Mouse (Mus musculus): ENCODE data around the gene Sfn. TPM values are rescaled to one million over a fixed set of nuclear protein-coding genes. Genes with fewer than 3 reads are reported as not detected.
A peak's percentile ranks its signal among the peaks of the same experiment; 100 is the strongest.

Gene Sfn
- total RNA-seq, 1 experiment from 2014 or later, result 4.9 TPM

DNA sequence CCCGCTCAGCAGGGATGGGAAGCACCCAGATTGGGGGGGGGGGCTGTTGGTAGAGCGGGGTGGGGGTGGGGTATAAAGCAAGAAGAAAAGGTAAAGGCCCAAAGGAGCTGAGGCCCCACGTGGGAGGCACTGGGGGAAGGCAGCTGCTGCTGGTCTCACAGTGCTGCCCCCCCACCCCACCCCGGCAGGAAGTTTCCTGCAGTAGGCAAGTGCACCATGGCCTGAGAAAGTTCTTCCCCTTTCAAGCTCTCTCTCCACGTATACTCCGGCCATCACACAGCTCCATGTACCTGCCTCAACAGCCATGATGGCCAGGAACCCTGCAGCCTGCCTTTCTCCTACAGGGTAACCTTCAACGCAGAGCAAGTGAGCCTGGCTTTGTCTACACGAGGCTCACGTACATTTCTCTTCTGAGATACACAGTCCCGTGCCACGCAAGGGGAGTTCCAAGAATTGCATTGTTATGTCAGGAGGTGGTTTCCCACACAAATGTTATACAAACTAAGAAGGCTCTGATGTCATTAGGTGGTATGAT, 20.3 kb upstream of the Sfn start:
- no peak for ATAC-seq (replicated peaks; ENCODE audit: low read depth, poor library complexity, severe bottlenecking)

DNA sequence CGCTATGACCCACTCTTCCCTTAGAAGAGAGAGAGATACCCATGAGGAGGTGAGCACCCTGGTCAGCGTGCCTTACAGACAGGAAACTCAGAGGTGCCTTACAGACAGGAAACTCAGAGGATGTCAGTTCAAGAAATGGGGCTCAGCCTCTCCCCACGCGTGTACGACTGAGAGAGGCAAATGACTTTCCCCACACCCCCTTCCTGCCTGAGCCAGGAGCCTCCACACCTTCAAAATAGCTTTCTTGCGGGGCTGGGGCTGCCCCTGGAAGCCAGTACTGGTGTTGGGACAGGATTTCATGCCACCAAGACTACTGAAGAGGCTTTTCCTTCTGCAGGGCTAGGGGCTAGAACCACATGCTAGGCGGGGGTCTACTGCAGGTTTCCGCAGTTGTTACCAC, 18.7 kb upstream of the Sfn start:
- no peak for ATAC-seq (replicated peaks; ENCODE audit: low read depth, poor library complexity, severe bottlenecking)

DNA sequence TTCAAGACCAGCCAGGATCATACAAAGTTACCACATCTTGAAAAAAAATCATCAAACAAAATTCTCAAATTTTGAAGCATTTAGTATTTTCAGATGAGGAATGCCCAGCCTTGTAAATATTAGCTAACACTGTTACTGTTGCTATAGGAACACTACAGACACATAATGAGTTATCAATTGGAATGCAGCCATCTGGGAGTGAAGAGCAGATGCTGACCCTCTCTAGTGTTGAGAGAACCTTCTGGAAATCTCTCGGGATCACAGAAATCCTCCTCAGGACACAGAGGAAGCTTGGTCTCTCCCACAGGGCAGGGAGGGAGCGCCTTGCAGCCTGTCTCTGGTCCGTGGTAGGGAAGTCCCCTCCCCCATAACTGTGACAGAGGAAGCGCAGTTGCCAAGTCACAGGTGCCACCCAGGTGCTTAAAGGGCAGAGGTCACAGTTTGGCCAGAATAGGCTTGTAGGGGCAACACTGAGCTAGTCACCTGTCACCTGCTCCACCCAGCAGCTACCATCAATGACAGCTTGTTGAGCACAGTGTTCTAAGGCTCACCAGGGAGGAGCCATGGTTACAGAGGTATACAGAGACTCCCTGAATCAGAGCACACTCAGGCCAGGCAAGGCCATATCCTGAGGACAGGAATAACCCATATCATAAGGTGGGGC, 17.6 kb upstream of the Sfn start:
- ATAC-seq (replicated peaks; ENCODE audit: low read depth, poor library complexity, severe bottlenecking), result no peak

DNA sequence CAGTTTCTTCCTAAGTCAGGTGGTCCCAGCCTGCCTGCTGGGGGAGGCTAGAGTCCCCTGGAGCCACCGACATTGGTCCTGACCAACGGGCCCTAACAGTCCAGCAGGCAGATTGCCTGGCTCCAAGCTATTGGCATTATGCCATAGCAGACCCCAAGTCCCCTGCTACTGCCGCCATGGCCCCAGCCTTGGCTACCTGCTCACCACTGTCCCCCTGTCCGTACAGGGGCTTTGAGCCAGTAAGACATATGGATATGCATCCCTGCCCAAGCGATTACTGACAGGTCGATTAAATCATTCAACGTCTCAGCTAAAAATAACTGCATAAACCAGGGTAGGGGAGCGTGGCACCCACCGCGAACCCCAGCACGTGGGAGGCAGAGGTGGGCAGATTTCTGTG, 16.0 kb upstream of the Sfn start:
- no peak for ATAC-seq (replicated peaks; ENCODE audit: low read depth, poor library complexity, severe bottlenecking)

DNA sequence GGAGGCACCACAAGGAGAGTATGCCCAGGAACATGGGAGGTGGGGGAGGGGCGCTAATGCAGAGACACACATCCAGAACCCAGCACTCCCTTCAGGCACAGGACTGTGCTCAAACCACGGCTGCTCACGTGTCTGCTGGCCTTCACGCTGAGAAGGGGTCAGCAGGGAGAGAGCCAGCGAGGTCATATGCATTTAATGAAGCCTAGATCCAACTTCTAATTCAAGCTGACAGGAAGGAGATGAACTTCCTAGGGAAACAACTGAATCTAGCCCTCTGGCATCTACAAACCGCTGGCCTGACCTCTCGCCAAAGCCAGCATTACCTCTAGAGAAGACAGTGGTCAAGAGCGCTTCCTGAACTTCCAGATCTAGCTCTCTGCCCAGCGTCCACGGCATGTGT, 13.4 kb upstream of the Sfn start:
- no peak for ATAC-seq (replicated peaks; ENCODE audit: low read depth, poor library complexity, severe bottlenecking)

DNA sequence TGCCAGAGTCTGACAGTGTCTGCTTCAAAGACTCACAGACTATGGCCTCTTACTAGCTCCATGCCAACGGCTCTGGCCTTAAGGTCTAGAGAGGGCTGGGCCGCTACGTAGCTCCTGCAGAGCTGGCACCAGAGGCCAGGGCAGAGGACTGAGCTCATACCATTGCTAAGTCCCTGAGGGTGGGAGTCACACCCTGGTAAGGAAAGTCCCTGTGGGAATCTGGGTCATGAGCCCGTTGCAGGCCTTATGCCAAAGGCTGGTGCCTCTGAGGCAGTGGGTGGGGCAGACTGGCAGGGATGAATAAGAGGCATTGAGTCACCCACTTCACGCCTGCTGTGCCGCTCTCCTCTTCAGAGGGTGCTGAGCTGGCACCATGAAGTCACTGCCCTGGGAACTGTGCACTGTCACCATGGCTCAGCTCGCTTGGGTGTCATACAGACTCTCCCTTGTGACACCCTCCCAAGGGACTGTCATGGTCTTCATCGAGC, 12.3 kb upstream of the Sfn start:
- no peak for ATAC-seq (replicated peaks; ENCODE audit: low read depth, poor library complexity, severe bottlenecking)

DNA sequence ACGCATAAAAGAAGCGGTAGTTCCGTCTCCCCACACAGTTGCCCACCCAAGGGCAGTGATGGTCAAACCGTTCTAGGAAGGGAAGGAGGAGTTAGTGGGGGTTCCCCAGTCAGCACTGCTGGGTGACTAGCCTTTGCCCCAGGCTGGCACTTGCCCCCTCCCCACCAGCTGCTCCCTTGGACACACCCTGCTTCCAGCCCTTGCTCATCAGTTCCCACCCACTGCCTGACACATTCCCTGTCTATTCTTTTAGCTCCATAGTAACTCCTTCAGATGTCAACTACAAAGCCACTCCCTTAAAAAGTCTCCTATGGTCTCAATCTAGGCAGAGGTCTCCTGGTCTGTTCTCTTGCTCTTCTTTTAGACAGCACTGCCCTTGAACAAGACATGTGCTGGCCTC, 11.9 kb upstream of the Sfn start:
- no peak for ATAC-seq (replicated peaks; ENCODE audit: low read depth, poor library complexity, severe bottlenecking)

DNA sequence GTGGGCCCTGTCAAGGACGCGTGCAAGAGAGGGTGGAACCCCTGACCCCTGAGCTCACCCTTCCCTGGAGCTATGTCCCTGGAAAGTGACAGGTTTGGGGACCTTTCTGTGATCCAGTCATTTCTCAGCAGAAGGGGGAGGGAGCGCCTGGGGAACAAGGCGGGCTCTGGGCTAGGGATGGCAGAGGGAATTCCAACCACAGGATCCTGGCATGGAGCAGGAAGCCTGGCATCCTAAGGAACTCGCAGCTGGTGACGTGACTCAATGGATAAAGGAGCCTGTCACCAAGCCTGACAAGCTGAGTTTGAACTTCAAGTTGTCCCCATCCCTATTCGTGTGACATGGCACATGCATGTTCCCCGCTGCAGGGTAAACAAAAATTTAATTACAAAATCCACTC, 11.1 kb upstream of the Sfn start:
- ATAC-seq (replicated peaks; ENCODE audit: low read depth, poor library complexity, severe bottlenecking), result no peak

DNA sequence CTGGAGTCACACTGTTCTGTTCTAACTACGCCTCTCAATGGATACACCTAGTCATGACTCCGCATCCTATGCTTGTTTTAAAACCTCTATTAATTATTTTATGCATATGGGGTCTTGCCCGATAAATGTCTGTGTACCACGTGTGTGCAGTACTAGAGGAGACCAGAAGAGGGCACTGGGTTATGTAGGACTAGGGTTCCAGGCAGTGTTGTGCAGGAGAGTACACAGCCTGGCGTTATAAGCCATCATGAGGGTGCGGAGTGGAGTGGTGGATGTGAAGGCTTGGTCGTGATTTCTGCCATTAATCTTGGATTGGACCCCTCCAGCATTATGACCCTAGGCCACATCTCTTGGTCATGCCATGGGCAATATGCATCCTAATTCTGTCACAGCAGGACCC, 10.4 kb upstream of the Sfn start:
- no peak for ATAC-seq (replicated peaks; ENCODE audit: low read depth, poor library complexity, severe bottlenecking)

DNA sequence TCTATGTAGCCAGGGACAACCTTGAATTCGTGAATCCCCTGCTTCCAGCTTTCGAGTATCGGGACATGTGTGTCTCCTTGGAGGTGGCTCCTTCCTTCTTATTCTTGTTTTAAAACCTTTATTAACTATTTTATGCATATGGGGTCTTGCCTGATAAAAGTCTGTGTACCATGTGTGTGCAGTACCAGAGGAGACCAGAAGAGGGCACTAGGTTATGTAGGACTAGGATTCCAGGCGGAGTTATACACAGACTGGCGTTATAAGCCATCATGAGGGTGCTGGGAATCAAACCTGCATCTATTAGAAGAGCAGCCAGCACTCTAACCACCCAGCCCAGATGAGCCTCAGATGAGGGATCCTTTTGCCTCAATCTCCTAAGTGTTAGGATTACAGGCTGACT, 9.8 kb upstream of the Sfn start:
- ATAC-seq (replicated peaks; ENCODE audit: low read depth, poor library complexity, severe bottlenecking), result no peak

DNA sequence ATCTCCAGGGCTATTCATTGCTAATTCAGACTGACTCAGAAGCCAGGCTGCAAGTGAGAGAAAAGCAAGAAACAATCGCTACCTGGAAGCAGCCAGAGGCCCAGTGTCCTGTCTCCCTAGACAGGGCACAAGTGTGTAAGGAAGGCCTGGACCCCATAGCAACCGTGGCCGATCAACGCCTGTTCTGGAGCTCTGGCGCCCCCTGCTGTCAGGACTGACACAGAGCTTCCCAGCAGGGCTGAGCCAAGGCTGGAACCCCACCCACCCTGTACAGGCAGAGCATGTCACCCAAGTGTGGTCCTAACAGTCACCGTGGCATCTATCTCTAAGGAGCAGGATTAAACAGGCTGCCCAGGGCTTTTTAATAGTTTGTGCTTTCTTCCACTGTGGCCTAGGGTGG, 7.8 kb upstream of the Sfn start:
- peak; percentile 85 for ATAC-seq (replicated peaks; ENCODE audit: low read depth, poor library complexity, severe bottlenecking)

DNA sequence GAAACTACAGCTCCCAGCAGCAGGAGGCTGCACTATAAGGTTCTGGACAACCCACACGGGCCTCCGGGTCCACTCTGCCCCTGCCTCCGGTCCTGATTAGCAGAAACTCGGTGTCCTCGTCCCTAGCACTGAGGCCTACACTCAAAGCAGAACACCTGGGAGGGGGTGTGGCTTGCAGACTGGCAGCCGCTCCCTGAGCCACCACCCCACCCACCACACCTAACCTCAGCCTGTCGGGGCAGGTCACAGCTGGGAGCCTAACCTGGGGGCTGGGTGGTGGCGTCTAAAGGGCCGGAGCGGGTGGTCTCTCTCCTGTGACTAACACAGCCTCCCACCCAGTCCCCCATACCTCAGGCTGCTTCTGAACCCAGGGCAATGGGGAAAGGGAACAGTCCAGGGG, 5.3 kb upstream of the Sfn start:
- ATAC-seq (replicated peaks; ENCODE audit: low read depth, poor library complexity, severe bottlenecking), result no peak

DNA sequence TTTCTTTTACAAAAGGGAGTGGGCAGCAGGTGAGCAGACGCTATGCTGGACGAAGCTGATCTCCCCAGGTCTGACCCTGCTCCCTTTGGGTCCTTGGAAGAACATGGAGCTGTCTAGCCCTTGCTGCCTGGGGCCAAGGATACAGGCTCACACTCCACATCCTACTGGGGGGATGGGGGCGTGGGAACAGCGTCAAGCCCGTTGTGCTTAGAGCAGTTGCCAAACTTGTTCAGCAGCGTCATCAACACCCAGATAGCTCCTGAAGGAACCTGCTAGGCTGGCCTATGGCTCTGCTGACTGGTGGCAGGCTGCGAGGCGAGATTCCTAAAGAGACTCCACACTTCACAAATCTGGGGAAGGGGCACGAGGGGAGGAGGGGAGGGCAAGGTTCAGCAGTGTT, 3.4 kb upstream of the Sfn start:
- no peak for ATAC-seq (replicated peaks; ENCODE audit: low read depth, poor library complexity, severe bottlenecking)

DNA sequence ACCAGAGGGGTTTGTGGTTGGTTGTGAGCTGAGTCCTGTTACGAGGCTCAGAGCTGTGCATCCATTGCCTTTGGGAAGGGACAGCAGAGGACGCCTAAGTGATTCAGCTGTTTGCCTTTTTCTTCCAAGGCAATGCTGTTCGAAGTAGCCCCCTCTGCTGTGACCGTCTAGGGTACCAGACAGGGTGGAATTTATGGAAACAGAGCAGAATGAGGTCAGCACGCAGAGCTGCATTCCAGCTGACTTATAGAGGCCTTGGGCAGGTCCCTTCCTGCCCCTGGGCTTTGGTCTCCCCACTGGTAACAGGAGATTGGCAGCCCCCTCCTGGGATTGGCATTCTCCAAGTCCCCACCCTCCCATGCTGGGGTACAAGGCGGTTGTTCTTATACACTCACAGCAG, 2.9 kb upstream of the Sfn start:
- ATAC-seq (replicated peaks; ENCODE audit: low read depth, poor library complexity, severe bottlenecking), result no peak

DNA sequence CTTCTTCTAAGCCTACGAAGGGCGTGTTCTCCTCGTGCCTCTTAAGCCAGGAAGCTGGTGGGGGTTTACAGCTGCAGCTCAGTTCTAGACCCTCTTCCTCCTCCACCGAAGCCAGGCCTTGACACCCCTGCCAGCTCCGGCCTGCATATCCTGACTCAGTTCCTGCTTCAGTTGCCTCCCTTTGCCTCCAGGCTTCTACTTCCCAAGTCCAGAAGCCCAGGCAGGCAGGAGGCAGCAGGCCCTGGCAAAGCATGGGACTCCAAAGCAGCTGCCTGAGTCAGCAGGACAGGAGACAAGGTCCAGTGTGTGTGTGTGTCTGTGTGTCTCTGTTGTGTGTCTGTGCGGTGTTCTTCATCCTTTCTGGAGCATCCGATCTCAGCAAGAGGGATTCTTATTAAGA, 2.2 kb upstream of the Sfn start:
- no peak for ATAC-seq (replicated peaks; ENCODE audit: low read depth, poor library complexity, severe bottlenecking)

DNA sequence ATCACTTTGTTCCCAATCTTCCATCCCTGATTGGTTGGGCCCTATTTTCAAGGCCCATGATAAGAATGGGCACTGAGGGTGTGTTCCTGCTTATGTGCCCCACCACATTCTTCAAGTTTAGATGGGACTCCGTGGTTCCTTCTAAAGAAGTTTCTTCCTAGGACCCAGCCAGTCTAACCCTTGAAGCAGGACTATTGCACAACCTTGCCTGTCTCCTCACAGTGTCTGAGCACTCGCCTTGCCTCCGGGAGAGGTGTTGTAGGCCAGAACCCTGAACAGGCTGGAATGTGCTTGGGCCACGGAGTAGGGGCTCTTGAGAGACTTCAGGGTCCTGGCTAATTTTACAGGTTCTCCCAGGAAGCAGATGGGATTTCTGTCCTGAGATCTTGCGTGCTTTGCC, 1.1 kb upstream of the Sfn start:
- ATAC-seq (replicated peaks; ENCODE audit: low read depth, poor library complexity, severe bottlenecking), result no peak

DNA sequence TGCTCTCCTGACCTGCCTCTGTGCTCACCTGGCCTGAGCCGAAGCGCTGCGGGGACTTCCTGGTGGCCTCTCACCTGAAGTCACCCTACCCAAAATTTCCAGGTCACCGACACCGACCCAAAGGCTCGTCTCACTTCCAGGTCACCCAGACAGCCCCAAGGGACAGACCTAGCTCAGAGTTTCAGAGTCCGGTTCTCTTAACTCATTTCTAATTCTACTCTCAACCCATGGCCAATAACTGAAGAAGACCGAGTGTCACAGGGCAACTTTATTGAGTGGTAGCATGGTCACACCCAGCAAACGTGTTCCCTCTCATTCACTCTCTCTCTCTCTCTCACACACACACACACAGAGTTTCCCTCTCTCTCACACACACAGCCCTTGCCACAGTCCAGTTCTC, 1.7 kb downstream of the Sfn start:
- ATAC-seq (replicated peaks; ENCODE audit: low read depth, poor library complexity, severe bottlenecking), result no peak

DNA sequence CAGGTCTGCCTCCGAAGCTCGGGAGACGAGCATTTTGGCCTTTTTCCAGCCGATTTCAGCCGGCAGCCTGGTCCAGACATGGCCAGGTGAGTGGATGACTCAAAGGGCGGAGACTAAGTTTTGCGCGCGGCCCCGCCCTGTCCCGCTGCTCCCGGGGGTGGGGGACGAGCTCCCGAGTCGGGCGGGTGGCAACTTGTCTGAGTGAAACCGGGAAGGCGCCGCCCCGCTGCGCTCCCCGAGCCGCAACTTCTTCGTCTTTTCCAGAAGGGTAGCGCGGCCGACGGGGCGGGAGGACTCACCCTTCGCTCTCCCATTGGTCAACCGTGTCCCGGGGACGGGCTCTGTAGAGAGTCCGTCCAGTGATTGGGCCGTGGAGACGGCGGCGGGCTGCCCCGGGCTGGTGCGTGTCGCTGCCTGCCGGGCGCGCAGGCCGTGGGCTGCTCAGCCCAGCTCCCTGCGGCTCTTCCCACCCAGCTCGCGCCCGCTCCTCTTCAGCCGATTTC, 2.3 kb downstream of the Sfn start:
- peak; percentile 92 for ATAC-seq (replicated peaks; ENCODE audit: low read depth, poor library complexity, severe bottlenecking)

DNA sequence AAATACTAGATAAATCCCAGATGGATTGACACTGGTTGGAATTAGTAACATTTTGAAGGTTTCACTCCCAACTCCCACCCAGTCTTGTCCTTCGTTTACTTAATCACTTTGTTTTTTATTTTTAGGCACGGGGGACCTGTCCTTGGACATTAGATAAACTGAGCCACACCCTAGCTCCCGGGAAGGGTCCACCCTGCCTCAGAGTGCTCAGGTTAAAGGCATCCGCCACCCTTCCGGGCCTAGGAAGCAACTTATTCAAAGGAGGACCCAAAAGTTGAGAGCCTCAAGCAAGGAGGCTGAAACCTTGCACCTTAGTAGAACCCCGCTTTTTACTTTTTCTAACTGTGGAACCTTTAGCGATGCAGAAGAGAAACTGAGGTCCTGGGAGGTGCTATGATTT, 2.9 kb downstream of the Sfn start:
- ATAC-seq (replicated peaks; ENCODE audit: low read depth, poor library complexity, severe bottlenecking), result no peak

DNA sequence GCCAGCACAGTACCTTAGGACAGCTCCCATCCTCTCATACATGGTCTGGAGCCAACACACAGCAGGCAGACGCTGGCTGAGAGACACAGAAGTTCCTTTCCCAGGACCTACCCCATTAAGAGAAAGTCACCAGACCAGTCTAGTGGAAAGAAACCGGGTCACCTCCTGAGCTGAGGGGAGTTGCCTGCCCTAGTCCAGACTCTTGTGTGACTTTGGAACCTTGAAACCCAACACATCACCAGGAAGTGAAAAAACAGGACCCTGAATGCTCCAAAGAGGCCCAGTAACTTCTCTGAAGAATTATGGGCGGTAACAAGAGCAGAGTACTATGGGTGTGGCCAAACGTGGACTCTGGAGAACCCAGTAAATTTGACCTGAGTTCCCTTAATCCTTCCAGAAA, 3.4 kb downstream of the Sfn start:
- ATAC-seq (replicated peaks; ENCODE audit: low read depth, poor library complexity, severe bottlenecking), result no peak

DNA sequence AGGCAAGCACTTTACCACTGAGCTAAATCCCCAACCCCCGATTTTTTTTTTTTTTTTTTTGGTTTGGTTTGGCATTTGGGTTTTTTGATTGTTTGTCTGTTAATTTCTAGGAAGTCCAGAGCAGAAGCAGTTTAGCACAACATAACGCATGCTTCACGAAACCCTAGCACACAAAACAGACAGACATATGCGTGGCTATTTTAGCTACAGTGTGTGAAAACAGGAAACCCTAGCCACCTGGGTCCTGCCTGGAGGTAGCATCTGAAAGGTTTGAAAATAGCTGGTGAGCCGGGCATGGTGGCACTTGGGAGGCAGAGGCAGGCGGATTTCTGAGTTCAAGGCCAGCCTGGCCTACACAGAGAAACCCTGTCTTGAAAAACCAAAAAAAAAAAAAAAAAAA, 5.9 kb downstream of the Sfn start:
- ATAC-seq (replicated peaks; ENCODE audit: low read depth, poor library complexity, severe bottlenecking), result no peak

DNA sequence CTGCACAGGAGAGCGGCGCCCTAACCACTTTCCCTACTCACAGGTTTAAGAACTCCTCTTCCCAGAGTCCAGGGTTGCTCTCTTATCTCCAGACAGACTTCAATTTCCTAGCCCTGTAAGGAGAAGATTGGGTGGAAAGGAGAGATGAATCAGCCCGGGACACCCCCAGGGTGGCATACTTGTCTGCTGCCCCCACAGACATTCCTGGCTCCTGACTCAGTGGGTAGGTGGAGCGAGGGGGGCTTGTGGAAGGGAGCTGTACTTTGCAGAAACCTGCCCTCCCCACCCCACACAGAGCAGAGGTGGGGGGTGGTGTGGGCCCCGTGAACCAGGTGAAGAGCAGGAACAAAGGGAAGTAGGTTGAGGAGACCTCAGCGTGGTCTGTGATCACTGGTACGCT, 6.4 kb downstream of the Sfn start:
- no peak for ATAC-seq (replicated peaks; ENCODE audit: low read depth, poor library complexity, severe bottlenecking)
